Mouse (Mus musculus) layer of hippocampus, adult 11-12 months (tissue): Measurements from ENCODE around the gene Kcnk13.
A peak's percentile ranks its signal among the peaks of the same experiment; 100 is the strongest.

Experiments used
- DNase-seq: peaks from one replicate; pipeline ENCODE4 v3.0.0; 2022; ENCODE audit warnings: low spot score

Kcnk13 gene

DNA sequence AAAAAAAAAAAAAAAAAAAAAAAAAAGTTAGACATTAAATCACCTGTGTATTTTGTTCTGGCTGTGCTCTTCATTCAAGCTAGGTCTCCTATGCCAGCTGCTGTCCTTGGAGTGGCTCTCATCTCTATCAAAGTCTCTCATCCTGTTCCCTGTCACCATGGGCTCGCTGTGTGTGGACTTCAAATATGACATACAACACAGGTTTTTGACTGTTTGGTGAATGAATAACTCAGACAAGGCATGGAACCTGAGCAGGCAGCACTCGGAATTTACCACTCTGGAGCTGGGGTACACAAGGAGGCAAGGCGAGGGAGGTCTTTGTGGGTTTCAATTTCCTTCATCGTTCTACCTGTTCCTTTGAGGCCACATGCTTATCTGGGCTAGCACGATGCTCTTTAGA, 50.8 kb downstream of the Kcnk13 start:
- no peak for DNase-seq

DNA sequence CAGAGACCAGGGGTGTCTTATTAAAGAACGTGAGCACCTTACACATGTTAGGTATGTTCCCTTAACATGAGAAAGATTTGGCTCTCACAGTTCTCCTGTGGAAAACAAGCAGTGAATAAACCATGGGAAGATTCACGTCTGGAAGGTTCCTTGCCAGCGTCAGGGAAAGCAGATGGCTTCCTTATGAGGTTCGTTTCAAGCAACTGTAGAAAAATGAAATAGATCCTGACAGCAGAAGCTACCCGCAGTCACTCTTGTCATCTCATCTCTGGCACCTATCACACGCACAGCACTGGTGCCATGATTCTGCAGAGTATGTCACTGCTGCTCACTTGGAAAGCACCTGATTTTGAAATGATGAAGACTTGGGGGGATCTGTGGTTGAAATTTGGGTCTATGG, 53.4 kb downstream of the Kcnk13 start:
- DNase-seq: no peak

DNA sequence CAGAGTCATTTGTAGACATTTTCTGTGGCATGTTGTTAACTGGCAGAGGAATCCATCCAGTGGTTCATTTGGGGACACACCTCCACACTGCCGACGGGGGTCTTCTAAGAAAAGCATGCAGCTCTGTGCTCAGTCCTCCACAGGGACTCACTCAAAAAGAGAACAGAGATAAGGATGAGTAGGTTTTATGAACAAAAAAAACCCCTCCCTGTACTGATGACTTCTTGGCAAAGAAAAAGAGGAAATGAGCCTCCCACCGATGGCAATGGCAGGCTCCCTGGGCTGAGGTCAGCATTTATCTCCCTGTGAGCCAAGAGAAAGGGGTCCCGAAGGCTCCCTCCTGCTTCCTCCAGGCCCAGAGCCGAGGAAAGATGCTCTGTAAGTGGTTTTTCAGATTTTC, 58.2 kb downstream of the Kcnk13 start:
- no peak for DNase-seq

DNA sequence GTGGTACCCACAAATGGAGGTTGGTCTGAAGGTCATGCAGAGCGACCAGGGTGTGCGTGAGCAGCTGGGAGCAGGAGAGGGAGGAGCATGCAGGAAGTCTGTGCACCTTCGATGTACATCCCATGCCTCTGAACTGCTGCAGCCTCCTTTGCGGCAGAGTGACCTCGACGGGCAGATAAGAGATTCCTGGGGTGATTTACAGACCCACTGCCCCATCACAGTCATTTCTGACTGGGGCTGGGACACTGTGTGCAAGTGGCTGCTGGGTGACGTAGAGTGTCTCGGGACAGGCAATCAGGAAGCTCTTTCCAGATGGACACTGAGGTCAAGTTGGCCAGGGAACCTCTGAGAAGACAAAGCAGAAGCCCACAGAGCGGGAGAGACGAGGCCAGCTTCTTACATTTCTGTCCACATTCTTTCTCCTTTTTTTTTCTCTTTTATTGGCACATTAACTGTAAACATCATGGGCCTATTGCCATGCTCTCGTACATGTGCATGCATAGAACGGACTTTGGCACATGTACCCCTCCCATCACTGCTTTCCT, 59.6 kb downstream of the Kcnk13 start:
- DNase-seq: no peak

DNA sequence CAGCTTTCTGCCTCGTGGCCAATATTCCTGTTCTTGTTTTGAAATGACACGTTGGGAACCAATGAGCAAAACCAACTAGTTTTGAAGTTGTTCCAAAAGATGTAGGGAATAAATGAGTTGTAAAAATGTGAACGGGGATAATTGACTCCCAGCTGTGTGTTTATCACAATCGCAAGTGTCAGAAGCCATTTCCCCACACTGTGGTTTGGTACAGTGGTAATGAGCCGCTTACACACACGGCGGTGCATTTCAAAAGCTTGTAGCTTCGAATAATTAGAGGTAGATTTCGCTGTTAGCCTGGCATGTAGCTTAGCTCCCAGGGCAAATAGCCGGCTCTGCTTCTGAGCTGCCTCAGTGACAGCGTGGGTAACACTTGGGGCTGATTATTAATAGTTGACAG, 61.4 kb downstream of the Kcnk13 start:
- DNase-seq: no peak

DNA sequence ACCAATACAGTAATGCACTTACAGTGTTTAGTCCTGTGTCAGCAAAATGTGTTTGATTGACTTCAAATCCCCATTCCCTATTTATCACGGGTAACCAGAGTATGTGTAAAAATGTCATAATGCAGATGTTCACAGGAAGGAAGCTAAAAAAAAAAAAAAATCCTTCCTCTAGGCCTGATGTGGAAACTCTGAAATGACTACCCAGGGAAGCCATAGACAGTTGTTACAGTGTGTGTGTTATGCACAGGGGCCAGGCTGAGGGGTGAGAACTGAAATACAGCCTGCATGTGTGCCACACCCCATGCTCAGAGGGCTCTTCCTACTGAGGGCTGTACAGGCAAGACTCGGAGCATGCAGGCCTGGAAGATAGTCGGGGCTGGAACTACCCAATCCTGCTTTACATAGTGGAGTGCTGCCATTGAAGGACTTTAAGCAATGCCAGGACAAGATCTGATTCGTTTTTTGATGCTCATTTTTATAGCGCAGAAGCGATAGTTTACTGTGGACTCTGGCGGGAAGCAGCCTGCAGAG, 62.5 kb downstream of the Kcnk13 start:
- DNase-seq: no peak

DNA sequence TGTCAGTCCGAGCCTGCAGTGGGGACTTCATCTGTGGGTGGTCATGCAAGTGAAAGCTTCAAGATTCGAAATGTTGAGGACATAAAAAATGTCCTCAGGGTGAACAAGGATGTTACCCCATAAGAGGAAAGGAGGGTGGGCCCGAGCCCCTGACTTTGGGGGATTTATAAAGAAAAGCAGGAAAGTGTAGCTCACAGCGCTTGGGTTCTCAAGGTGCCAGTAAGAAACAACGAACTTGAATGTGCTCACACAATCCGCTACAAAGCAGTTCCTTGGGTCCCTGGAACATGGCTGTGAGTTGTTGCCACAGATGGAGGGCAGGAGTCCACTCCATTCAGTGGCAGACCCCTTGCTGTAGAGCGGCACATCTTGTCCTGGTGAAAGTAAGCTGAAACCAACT, 63.0 kb downstream of the Kcnk13 start:
- DNase-seq: no peak

DNA sequence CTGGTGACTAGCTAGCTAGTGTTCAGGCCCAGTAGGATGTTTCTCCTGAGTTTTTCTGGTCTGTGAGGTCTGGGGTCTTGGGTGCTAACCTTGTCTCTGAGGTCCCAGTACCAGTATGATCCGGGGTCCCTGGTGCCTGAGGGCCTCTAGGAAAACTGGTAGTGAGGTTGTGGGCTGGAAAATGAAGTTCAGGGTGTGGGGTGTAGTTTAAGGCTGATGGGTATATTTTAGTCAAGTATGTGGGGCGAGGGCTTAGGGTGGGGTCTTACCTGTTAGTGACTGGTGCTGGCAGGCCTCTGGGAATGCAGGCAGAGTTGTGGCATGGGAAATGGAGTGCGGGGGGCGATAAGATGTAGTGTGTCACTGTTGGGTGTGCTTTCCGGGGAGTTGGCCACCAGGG, 67.4 kb downstream of the Kcnk13 start:
- no peak for DNase-seq

DNA sequence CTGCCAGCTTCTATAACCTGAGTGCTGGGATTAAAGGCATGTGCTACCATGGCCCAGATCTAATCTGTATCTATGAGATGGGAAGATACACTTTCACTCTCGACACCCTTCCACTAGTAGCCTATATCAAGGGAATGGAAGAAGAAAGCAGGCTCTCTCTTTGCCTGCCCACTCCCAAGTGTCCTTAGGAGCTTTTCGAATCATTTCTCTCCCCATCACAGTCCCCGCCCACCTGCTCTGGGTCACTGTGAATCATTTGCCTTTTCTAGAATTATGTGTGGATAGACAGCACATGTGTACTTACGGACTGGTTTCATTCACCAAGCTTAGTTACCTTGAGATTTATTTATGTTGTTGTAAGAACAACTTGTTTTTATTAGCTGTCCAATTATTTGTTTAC, 68.2 kb downstream of the Kcnk13 start:
- no peak for DNase-seq

DNA sequence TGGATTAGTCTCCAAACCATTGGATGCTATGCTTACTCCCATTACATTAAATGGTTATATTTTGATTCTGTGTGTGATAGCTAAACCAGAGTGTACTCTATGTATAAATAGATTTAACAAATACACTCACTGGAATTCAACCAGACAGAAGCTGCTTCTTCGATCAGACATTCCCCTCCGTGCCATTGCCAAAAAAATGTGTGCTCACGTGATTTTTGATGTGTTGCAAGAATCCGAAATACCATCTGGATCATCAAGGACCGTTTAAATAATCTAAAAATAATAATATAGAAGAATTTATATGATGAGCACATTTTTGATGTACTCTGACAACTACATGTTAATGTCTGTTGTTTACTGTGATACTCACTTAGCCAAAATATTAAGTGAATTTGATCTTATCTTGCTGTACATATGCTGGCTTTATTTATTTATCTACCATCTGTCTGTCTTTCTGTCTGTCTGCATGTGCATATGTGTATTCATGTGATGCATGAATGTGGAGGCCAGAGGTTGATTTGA, 74.5 kb downstream of the Kcnk13 start:
- DNase-seq: peak; percentile 18

DNA sequence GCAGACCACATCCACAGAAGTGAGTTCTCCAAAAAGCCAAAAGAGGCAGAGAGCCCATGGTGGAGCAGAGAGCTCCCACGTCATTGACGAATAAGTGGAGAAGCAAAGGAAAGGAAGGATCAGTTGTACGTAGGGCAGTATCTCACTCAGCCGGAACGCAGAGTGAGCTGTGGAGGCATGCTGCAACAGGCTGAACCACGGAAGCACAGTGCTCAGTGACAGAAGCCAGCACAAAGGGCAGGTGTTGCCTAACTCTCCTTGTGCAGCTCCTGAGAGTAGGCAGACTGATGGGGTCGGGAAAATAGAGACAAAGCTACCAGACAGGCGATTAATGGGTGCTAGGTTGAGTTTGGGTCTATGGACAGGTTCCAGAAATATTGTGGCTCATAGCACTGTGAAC, 77.8 kb downstream of the Kcnk13 start:
- no peak for DNase-seq

DNA sequence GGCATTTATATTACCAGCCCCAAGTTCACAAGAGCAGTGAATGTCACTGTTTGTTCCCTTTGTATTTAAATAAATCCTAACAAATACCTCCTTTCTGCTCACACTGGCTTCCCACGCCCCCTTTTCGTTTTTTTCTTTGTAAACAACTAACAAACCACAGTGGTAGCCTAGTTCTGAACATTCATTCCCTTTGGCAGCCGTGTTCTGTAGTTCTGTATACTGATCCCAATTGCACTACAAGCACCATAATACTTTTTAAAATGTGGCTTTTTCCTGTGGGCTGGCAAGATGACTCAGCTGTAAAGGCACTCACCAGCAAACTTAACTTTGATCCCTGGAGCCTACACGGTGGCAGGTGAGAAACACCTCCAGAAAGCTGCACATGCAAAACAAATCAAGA, 80.4 kb downstream of the Kcnk13 start:
- no peak for DNase-seq

DNA sequence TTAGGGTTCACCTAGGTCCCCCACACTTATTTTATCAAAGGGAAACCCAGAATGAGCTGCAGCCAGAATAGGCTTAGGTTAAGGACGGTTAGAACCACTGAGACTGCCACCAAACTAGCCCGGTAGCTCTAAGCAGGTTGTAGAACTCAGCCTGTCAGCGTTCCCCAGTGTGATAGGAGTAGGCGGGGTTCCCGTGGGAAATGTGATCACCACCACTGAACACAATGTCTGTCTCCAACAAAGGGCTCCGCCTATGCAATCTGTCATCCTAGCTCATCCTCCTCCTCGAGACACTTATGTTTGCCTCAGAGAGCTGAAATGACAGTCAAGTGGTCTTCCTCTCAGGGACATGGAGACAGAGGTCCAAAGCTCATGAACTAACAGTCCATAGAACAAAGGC, 86.3 kb downstream of the Kcnk13 start:
- peak; percentile 24 for DNase-seq

DNA sequence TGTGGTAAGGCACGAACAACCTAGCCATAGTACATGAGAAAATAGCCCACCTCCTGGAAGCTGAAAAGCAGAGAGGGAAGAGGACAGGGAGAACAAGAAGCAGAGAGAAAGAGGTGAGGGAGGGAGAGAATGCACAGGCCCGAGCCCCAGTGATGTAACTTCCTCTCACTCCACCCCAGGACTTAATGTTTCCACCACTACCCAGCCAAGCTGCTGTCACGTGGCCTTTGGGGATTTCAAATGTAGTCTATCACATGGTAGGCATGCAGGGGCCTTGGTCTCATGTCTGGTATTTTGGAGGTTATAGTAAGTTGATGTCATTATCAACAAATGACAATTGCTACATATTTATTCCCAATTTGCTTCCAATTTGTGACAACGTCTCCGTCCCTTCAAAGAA, 89.3 kb downstream of the Kcnk13 start:
- no peak for DNase-seq

DNA sequence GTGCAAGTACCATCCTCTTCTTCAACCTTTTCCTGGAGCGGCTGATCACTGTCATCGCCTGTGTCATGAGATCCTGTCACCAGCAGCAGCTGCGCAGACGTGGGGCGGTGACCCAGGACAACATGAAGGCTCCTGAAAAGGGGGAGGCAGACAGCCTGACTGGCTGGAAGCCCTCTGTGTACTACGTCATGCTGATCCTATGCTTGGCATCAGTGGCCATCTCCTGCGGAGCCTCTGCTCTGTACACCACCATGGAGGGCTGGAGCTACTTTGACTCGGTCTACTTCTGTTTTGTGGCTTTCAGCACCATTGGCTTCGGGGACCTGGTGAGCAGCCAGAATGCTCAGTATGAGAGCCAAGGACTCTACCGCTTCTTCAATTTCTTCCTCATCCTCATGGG, 96.8 kb downstream of the Kcnk13 start:
- DNase-seq: no peak

DNA sequence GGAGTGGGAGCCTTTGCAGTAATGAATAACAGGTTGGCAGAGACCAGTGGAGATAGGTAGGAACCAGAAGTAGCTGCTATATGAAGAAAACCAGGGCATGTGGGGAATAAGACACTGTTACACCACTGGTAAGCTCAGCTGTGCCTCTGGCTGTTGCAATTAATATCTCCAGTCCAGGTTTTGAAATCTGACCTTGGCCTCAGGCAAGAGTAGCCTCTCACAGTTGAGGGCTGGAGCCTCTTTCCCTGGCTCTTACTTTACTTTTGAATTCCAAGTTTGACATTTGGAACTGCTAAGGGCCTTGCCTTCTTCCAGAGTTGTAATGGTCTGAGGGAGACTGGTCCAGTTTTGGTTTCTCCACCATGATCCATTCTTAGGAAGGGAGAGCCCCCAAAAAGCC, 97.5 kb downstream of the Kcnk13 start:
- DNase-seq: no peak

DNA sequence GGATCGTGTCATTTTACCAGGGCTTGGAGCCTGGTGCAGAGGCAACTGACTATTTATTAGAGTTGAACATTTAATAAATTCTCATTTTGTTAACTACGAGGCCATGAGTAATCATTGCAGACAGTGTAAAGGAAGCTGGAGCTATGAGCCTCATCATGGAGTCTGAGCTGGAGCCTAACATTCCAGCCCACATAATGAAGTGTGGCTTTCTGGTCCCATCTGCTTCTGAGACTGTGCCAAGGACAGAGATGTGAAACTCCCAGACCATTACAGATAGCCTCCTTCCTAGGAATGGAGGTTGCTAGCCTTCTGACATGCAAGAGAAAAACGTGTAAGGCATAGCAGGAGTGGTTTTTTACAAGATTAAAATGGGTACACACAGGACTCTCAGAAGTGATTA, 98.3 kb downstream of the Kcnk13 start:
- no peak for DNase-seq

DNA sequence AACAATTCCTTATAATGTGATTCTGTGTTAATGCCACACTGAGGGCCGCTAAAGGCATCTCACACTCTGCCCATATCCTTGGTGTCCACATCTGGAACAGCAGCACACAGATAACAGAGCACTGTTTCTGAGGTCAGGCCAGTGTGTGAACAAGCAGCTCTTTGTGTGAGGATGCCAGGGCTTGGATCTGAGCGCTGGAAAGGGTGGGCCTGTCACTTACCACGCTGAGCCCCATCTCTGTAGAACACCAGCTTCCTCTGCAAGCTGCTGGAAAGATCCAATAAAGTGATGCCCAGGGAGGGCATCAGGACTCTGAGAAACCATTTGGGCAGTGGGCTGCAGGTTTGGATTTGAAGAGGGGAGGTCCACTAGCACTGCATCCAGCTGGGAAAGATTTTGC, 100.8 kb downstream of the Kcnk13 start:
- DNase-seq: peak; percentile 60

DNA sequence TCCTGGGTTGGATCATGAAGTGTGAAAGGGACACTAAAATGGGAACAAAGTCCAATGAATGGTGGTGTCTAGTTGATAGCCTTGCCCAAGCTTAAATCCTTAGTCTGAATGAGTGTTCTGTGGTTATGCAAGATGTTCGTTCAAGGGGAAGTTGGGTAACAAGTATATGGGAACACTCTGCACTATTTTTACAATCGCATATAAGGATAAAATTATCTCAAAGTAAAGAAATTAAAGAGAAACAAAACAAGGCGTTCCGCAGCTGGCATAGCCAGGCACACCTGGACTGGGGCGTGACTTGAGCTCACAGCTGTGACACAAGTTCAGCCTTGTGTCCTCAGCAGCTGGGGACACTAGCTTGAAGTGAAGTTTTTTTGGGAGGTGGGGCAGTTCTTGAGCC, 103.2 kb downstream of the Kcnk13 start:
- no peak for DNase-seq

DNA sequence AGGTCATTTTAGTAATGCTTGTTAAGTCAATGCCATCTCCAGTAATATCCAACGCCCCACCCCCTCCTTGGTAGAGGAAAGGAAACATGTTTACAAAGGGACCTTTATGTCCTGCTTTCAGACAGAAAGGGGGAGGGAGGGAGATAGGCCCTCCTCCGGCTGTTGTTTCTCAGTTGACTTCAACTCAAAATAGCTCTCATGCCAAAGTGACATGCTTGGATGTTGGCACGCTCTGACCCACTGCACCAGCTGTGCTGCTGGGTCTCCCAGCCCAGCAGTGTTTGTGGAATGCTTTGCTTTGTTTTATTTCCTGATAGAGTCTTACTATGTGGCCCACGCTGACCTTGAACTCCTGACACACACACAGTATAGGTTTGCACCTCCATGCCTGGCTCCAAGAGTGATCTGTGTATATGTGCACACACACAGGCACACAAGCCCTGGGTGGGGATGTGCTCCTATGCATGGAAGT, 108.9 kb downstream of the Kcnk13 start:
- peak; percentile 74 for DNase-seq

DNA sequence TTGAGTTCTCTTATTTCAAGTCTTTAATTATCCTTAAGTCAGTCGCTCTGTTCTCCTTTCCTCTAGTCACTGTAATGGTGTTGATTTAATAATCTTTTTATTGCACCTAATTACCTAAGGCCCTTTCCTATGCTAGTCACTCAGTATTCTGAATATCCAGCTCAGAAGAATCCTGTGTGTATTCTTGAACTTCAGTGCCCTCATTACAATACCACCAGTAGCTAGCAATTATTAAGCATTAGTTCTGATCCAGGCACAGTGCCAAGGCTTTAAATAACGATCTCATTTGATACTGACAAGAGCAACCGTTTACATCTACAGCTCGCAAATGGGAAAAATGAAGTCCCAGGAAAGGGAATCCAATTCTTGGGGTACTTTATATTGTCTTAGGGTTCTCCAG, 111.4 kb downstream of the Kcnk13 start:
- no peak for DNase-seq

DNA sequence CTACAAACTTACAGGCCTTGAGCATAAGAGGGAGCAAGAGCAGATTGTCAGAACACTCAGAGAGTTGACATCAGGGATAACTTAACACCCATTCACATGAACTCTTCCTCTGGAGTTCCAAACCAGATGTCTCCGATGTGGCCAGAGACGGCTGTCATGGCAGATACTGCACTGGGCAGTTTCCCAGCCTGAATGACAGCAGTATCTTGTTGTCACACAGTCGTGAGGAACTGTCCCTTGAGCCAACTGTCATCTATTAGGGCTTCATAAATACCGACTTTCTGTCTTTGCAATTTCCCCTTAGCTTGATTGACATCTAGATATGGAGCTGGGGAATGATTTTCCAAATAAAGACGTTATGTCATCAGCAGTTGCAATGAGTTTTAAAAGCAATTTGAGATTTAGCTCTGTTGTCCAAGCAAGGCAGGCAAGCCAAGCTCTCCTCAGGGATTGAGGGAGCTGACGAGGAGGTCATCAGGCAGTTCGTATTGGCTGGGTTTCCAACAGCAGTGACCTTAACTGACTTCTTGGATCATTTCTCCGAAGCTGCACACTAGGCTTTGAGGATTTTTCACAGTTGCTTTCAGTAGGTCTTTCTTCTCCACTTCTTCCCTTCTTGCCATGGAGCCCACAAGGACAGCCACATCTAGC, 115.5 kb downstream of the Kcnk13 start:
- DNase-seq: no peak

DNA sequence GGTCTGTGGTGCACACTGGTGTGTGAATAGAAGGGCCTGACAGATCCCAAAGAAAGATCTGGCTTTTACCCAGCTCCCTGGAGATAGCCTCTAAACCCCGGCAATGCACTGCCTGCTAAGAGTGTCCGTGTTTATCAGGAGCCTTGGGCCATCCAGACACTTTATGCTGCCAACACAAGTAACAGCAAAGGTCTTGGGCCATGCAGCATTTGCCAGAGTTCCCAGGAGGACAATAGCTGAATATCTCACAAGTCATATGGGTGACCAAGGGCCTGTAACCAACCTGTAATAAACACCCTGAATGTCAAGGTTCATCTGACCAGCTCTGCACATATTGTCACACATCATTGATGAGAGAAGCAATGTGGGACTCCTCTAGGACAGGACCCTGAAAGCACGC, 123.7 kb downstream of the Kcnk13 start:
- no peak for DNase-seq

DNA sequence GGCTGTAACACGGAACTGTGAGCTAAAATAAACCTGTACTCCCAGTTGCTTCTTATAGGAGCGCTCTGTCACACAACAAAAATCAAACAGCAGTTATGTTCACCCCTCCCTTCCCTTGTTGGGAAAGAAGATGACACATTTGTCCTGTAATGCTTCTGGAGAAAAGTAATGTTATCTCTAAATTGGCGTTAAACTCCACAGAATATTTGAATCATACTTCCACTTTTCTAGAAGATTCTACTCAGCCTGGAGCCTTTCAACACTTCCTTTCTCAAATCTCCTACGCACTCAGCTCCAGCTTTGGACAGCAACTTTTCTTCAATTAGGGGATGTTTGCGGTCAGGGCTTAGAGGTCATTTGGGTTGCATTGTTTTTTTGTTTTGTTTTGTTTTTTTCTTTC, 125.0 kb downstream of the Kcnk13 start:
- no peak for DNase-seq
